Mouse (Mus musculus): Measurements from ENCODE around the gene Gfap. TPM values are rescaled to one million over a fixed set of nuclear protein-coding genes. Genes with fewer than 3 reads are reported as not detected.

Gene Gfap
- total RNA-seq, 2 experiments from 2014 or later, result 118 to 122 TPM

DNA sequence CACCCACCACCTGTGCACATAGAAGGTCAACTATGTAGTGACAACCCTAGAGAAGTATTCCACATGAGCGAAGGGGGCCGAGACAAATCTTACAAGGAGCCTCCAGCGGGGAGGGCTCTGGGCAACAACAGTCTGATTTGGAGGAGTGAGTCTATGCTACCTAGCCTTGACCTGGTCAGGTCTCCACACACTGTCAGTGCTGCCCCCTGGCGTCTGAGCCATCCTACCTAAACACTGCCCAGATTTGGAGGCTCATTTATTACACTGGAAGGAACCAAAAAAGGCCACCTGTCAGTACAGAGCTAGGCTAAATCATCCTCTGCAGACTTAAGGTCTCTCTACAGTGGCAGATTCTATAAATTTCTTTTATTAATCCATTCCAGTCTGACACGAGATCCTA is 48.8 kb downstream of the Gfap start:
- intact Hi-C loops (cut with DNase I), result no loop called here

DNA sequence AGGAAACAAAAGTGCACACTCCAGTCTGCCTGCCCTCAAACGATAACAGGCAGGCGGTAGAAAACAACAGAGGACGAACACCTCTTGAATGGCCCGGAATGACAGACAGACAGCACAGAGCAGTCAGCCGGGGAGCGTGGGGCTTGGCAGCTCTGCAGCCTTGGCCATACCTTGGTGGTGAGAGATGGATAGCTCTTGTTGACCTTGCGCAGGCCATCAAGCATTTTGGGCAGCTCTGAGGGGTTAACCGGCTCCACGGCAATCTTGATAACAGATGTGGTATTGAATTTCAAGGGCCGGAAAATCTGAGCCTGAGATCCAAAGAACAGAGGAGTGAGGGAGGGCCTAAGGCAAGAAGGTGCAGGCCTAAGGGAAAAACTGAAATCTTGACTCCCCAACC is 54.8 kb downstream of the Gfap start:
- intact Hi-C loops (cut with DNase I), result no loop called here
- DNase-seq (ENCODE audit: low spot score in 2 of 2), result no peak

More for the DNA sequence above, 48.8 kb downstream of the Gfap start:
- DNase-seq (ENCODE audit: low spot score in 2 of 2), result no peak

- intact Hi-C loops (cut with DNase I), result no loop called here
- no peak for DNase-seq (ENCODE audit: low spot score in 2 of 2)
Measured at GRCm38 (mm10) chr11:102838616-102839150, 62.0 kb downstream of the Gfap start.

- intact Hi-C loops (cut with DNase I), result no loop called here
- no peak for DNase-seq (ENCODE audit: low spot score in 2 of 2)
Measured at GRCm38 (mm10) chr11:102838126-102838525, 62.6 kb downstream of the Gfap start.

- no peak for DNase-seq (ENCODE audit: low spot score in 2 of 2)
- intact Hi-C loops (cut with DNase I), result no loop called here
Measured at GRCm38 (mm10) chr11:102837385-102837784, 63.3 kb downstream of the Gfap start.

Other genes starting within 250 kb of the Gfap start
- gene Meioc, start 237.2 kb downstream of the Gfap start, total RNA-seq (2021), result not detected
- gene Ccdc43, start 203.1 kb downstream of the Gfap start, total RNA-seq (2021), result 10 to 100 TPM; 28.2 to 30.3 TPM
- gene Adam11, start 139.5 kb downstream of the Gfap start, total RNA-seq (2021), result 100 to 1,000 TPM; 118 to 139 TPM
- 1 to 10 TPM; 7.3 to 8.0 TPM for gene Gjc1, start 81.2 kb downstream of the Gfap start, total RNA-seq (2021)
- 1 to 10 TPM; 5.1 to 7.2 TPM for gene Higd1b, start 65.1 kb downstream of the Gfap start, total RNA-seq (2021)
- 100 to 1,000 TPM; 108 to 116 TPM for gene Eftud2, start 19.9 kb downstream of the Gfap start, total RNA-seq (2021)
- 1 to 10 TPM; 1.7 to 2.7 TPM for gene Ccdc103, start 19.7 kb downstream of the Gfap start, total RNA-seq (2021)
- gene Fam187a, start 15.7 kb downstream of the Gfap start, total RNA-seq (2021), result under 1 TPM in 1 of 2 experiments, not detected in 1; 0.27 TPM
- under 1 TPM; 0.28 to 0.41 TPM for gene Kif18b, start 24.2 kb upstream of the Gfap start, total RNA-seq (2021)
- 10 to 100 TPM; 16.4 to 17.4 TPM for gene C1ql1, start 45.8 kb upstream of the Gfap start, total RNA-seq (2021)
- 100 to 1,000 TPM; 122 to 124 TPM for gene Nmt1, start 127.3 kb upstream of the Gfap start, total RNA-seq (2021)
- 10 to 100 TPM; 67.7 to 68.1 TPM for gene Dcakd, start 127.4 kb upstream of the Gfap start, total RNA-seq (2021)
- gene Plcd3, start 200.7 kb upstream of the Gfap start, total RNA-seq (2021), result 10 to 100 TPM; 13.3 to 13.8 TPM
- gene Acbd4, start 200.8 kb upstream of the Gfap start, total RNA-seq (2021), result 10 to 100 TPM; 68.9 to 70.7 TPM
- gene Hexim1, start 215.3 kb upstream of the Gfap start, total RNA-seq (2021), result 10 to 100 TPM; 46.5 to 50.8 TPM
- 10 to 100 TPM; 11.7 to 13.6 TPM for gene Hexim2, start 231.5 kb upstream of the Gfap start, total RNA-seq (2021)

Data from left cerebral cortex, postnatal 25 days (tissue).